In the genomic region with DNA sequence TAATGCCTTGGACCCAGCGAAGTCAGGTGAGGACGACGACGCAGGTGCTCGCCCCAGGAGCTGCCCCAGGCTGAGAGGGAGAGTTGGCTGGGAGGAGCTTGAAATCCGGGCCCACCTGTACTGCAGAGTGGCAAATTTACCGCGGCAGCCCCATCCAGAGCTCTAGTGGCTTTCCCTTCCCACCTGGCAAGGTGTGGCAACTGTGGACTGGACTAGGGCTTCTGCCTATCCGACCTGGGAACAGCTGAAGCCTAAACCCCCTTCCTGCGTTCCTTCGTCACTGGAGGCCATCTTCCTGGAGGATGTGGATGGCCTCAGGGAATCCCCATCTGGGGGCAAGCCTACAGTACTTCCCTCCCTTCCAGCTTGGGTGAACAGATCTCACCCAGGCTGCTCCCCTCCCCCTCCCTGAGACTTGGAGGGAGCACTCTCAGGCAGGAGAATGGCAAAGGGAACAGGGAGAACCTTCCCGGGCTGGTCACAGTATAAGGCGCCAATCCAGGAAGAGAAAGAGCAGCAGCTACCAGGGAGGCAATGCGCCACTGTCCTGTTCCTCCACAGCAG, we compare ENCODE assay signal across 10 mouse cellular contexts. TPM values are rescaled to one million over a fixed set of nuclear protein-coding genes. Genes with fewer than 3 reads are reported as not detected.
DNase-seq lines count a peak whose midpoint lies in the region; ATAC-seq and TF ChIP-seq lines count a peak whose summit lies in the region.
"Had no signal": no experiment of that assay in that cellular context is flagged by ENCODE, and none has a peak within 500 bp of the region (broad histone marks: within the 10 kb centered on the region; RNA-seq: fewer than 3 reads in every experiment).

No protein-coding gene starts in this region.

- peaks cover 58% of the 10 kb centered on the region for H3K4me1 ChIP-seq in hindbrain, embryonic 12.5 days
- H3K4me1 ChIP-seq in hindbrain, embryonic 11.5 days (replicated peaks; ENCODE audit: control insufficient read depth, insufficient read depth, low read length) = peaks cover 6% of the 10 kb centered on the region; the same call in 1 of the 2 replicates
- peaks cover 38% of the 10 kb centered on the region for H3K4me1 ChIP-seq in intestine, postnatal 0 days (replicated peaks; ENCODE audit: control insufficient read depth, insufficient read depth, low read length)
- H3K4me1 ChIP-seq in thymus, adult 2 months (replicated peaks; ENCODE audit: control insufficient read depth, insufficient read depth, low read length) = peaks cover 35% of the 10 kb centered on the region

- no peak overlapping the region for H3K4me3 ChIP-seq in hindbrain, embryonic 12.5 days
- H3K4me3 ChIP-seq in hindbrain, embryonic 11.5 days (ENCODE audit: low read depth, low read length) = no peak overlapping the region
- H3K4me3 ChIP-seq in intestine, postnatal 0 days (ENCODE audit: low read depth, low read length) = no peak overlapping the region
- H3K4me3 ChIP-seq in thymus, adult 2 months (ENCODE audit: control insufficient read depth, insufficient read depth, low read length) = no peak overlapping the region
- H3K4me3 ChIP-seq: neural tube, embryonic 13.5 days had no signal

- peak overlapping the region; percentile 8; the same call in 1 of the 2 replicates for H3K9ac ChIP-seq in hindbrain, embryonic 12.5 days
- no peak overlapping the region for H3K9ac ChIP-seq in hindbrain, embryonic 11.5 days (ENCODE audit: low read depth, low read length)
- H3K9ac ChIP-seq in intestine, postnatal 0 days (ENCODE audit: low read depth, low read length) = 0 out of 2 replicates have a peak overlapping the region, but pooled peaks have one; percentile 31

- no peaks in the 10 kb centered on the region for H3K27me3 ChIP-seq in hindbrain, embryonic 12.5 days
- no peaks in the 10 kb centered on the region for H3K27me3 ChIP-seq in hindbrain, embryonic 11.5 days (ENCODE audit: control insufficient read depth, insufficient read depth, low read length)
- no peaks in the 10 kb centered on the region for H3K27me3 ChIP-seq in intestine, postnatal 0 days (replicated peaks; ENCODE audit: control insufficient read depth, insufficient read depth, low read length)
- no peaks in the 10 kb centered on the region for H3K27me3 ChIP-seq in thymus, adult 2 months (ENCODE audit: control insufficient read depth, insufficient read depth, low read length)
- H3K27me3 ChIP-seq: neural tube, embryonic 13.5 days had no signal

- TF ChIP-seq CTCF in intestine, postnatal 0 days (IDR thresholded peaks at IDR 0.05; ENCODE audit: low read depth) = no peak
- TF ChIP-seq CTCF in thymus, adult 2 months (IDR thresholded peaks at IDR 0.05; ENCODE audit: borderline replicate concordance, control insufficient read depth, extremely low read depth, insufficient read depth, low read length, poor library complexity) = no peak

- ATAC-seq in hindbrain, embryonic 12.5 days (ENCODE audit: low FRiP score) = no peak
- no peak for ATAC-seq in hindbrain, embryonic 11.5 days (ENCODE audit: low FRiP score)
- ATAC-seq in intestine, postnatal 0 days = no peak
- ATAC-seq in erythroid progenitor cell, adult 5-6 weeks (replicated peaks; ENCODE audit: low FRiP score, poor library complexity, severe bottlenecking) = no peak
- ATAC-seq: activated CD4-positive, CD25-positive, alpha-beta regulatory T cell, adult 4 months had no signal

- 0 out of 2 replicates have a peak, but pooled peaks cover 3% of the 10 kb centered on the region for H3K9me3 ChIP-seq in hindbrain, embryonic 12.5 days (replicated peaks)
- no peaks in the 10 kb centered on the region for H3K9me3 ChIP-seq in hindbrain, embryonic 11.5 days (ENCODE audit: control insufficient read depth, low read length)
- H3K9me3 ChIP-seq in intestine, postnatal 0 days (ENCODE audit: control insufficient read depth) = no peaks in the 10 kb centered on the region
- H3K9me3 ChIP-seq: neural tube, embryonic 13.5 days had no signal

- 74% methylated on average over 13 of the region's 14 CpGs for WGBS in hindbrain, embryonic 12.5 days
- WGBS in hindbrain, embryonic 11.5 days = 68% methylated on average over 14 of the region's 14 CpGs
- WGBS in intestine, postnatal 0 days = 57% methylated on average over 14 of the region's 14 CpGs
- 69% methylated on average over 14 of the region's 14 CpGs for WGBS in thymus, adult 2 months

- H3K4me2 ChIP-seq in hindbrain, embryonic 12.5 days (replicated peaks) = no peak overlapping the region
- no peak overlapping the region; the same call in 1 of the 2 replicates for H3K4me2 ChIP-seq in hindbrain, embryonic 11.5 days (replicated peaks; ENCODE audit: low read depth, low read length)
- H3K4me2 ChIP-seq in intestine, postnatal 0 days (replicated peaks; ENCODE audit: low read depth) = peak overlapping the region; percentile 13
- H3K4me2 ChIP-seq: neural tube, embryonic 13.5 days had no signal

- H3K27ac ChIP-seq in hindbrain, embryonic 12.5 days = no peak overlapping the region
- H3K27ac ChIP-seq in hindbrain, embryonic 11.5 days (ENCODE audit: low read depth, low read length) = no peak overlapping the region
- peak overlapping the region; percentile 11; the same call in 1 of the 2 replicates for H3K27ac ChIP-seq in intestine, postnatal 0 days (ENCODE audit: low read depth, low read length)
- H3K27ac ChIP-seq in thymus, adult 2 months (ENCODE audit: control insufficient read depth, insufficient read depth, low read length) = no peak overlapping the region
- H3K27ac ChIP-seq: neural tube, embryonic 13.5 days had no signal

- H3K36me3 ChIP-seq in hindbrain, embryonic 12.5 days = no peaks in the 10 kb centered on the region
- H3K36me3 ChIP-seq in hindbrain, embryonic 11.5 days (ENCODE audit: control insufficient read depth, insufficient read depth, low read length) = no peaks in the 10 kb centered on the region
- H3K36me3 ChIP-seq in intestine, postnatal 0 days (ENCODE audit: control insufficient read depth, insufficient read depth) = peaks cover 6% of the 10 kb centered on the region; the same call in 1 of the 2 replicates
- no peaks in the 10 kb centered on the region for H3K36me3 ChIP-seq in thymus, adult 2 months (ENCODE audit: control insufficient read depth, insufficient read depth, low read length)
- H3K36me3 ChIP-seq: neural tube, embryonic 13.5 days had no signal

- TF ChIP-seq POLR2A in thymus, adult 2 months (IDR thresholded peaks at IDR 0.05; ENCODE audit: control insufficient read depth, extremely low read depth, insufficient read depth, low read length, poor library complexity) = no peak

- DNase-seq in cerebellum, adult 11 months = peak; percentile 16
- no peak for DNase-seq in cerebellum, postnatal 36 days
- DNase-seq in hindbrain, embryonic 11.5 days (ENCODE audit: low spot score) = no peak
- DNase-seq in 3T3-L1 (ENCODE audit: low read depth, low spot score) = peak; percentile 8
- no peak for DNase-seq in thymus, adult 2 months

RNA-seq across cellular contexts. Expression of gene Elmsan1, which starts 29.7 kb away (rescaled TPM):
- polyA plus RNA-seq in hindbrain, embryonic 12.5 days (2016; fragmentation: Nextera tagmentation; extraction: Ambion mirVana) = 7.2 and 8.0 TPM in 2 replicates
- 4.2 and 6.1 TPM in 2 replicates for polyA plus RNA-seq in hindbrain, embryonic 11.5 days (2014; fragmentation: Nextera tagmentation; extraction: Ambion mirVana)
- 4.4 and 4.9 TPM in 2 replicates for polyA plus RNA-seq in intestine, postnatal 0 days (2015; fragmentation: Nextera tagmentation; extraction: Ambion mirVana)
- 20.9 and 23.5 TPM in 2 replicates for total RNA-seq in erythroid progenitor cell, adult 5-6 weeks (2015; ENCODE audit: low replicate concordance)
- 29.0 and 51.1 TPM in 2 replicates for total RNA-seq in erythroid progenitor cell, adult 5-6 weeks (2017; ENCODE audit: low replicate concordance)
- polyA plus RNA-seq in thymus, adult 2 months (2012; rRNA removed) = 26.1 and 30.9 TPM in 2 replicates

RNA-seq across cellular contexts. Expression of gene Pnma1, which starts 40.7 kb away (rescaled TPM):
- 3.8 and 4.2 TPM in 2 replicates for polyA plus RNA-seq in hindbrain, embryonic 12.5 days (2016; fragmentation: Nextera tagmentation; extraction: Ambion mirVana)
- polyA plus RNA-seq in hindbrain, embryonic 11.5 days (2014; fragmentation: Nextera tagmentation; extraction: Ambion mirVana) = 2.4 and 2.6 TPM in 2 replicates
- polyA plus RNA-seq in intestine, postnatal 0 days (2015; fragmentation: Nextera tagmentation; extraction: Ambion mirVana) = 0.30 and 0.43 TPM in 2 replicates
- total RNA-seq in erythroid progenitor cell, adult 5-6 weeks (2015; ENCODE audit: low replicate concordance) = 8.4 and 11.9 TPM in 2 replicates
- total RNA-seq in erythroid progenitor cell, adult 5-6 weeks (2017; ENCODE audit: low replicate concordance) = 13.5 and 15.9 TPM in 2 replicates
- polyA plus RNA-seq in thymus, adult 2 months (2012; rRNA removed) = 0.24 and 0.28 TPM in 2 replicates
- polyA plus RNA-seq: activated CD4-positive, CD25-positive, alpha-beta regulatory T cell, adult 4 months had no signal

Comparison
In these comparisons a context has a peak if more than half of its experiments do, and no peak if none do; other contexts are left out.
1. DNase-seq: peak in cerebellum, adult 11 months (single experiment) and 3T3-L1 (single experiment); none in cerebellum, postnatal 36 days (0 of 2), hindbrain, embryonic 11.5 days (single experiment) and thymus, adult 2 months (single experiment).